In the genomic region with DNA sequence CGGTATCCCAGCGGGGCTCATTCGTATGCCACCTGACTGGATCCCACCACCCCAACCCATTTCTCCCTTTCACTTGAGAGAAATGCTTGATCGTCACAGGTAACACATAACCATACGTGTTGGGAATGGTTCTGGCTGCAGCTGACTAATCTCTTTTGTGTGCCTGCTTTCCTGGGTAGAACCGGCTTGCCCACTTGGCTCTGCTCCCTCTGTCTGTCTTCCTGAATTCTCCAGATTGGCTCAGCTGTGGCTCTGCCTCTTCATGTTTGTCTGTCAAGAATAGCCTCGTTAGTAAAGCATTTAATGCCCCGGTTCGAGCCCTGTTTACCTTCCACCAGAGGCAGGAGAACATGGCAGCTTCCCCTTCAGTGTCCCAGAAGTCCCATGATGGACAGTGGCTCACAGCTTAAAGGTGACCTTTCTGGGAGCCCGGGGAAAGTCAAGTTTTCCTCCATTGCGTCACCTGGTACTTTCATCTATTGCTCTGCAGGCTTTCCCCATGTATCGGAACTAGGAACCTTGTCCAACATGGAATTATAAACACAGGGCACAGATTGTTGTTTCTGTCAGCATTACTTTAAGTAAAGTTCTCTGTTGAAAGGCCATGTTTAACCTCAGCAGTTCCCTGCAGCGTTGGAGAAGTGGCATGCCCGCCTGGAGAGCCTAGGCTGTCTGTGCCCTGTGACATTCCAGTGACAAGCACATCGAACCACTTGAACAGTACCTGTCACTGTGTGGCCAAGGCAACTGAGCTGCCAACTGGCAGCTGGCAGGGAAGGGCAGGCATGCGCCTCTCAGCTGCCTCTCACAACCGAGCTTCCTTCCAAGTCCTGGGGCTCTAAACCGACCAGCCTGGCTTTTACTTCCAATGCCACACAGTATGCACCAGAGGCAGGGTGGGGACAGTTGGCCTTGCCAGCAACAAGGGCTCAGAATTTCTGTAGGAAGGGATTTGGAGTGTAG, we compare ENCODE assay signal across 8 mouse cellular contexts.
DNase-seq lines count a peak whose midpoint lies in the region.

No protein-coding gene starts in this region.

- peak; percentile 31 for DNase-seq in adrenal gland, adult 2 months
- DNase-seq in adrenal gland, postnatal 4 days (ENCODE audit: low spot score in 2 of 2), result no peak
- peak; percentile 71 for DNase-seq in urinary bladder, postnatal 14 days (ENCODE audit: low spot score)
- DNase-seq in urinary bladder, postnatal 10 days (ENCODE audit: low spot score), result no peak
- peak; percentile 80 to 83 for DNase-seq in heart, postnatal 10 days
- DNase-seq in lung, postnatal 14 days, result peak; percentile 57
- no peak for DNase-seq in urinary bladder, postnatal 4 days (ENCODE audit: low spot score in 2 of 2)
- DNase-seq in kidney, adult 8-10 months, result no peak

- intact Hi-C loops in heart, postnatal 10 days (cut with DNase I), result no loop called here

Comparison
In these comparisons a context has a peak if more than half of its experiments do, and no peak if none do; other contexts are left out.
1. DNase-seq: peak in adrenal gland, adult 2 months (single experiment), urinary bladder, postnatal 14 days (single experiment), heart, postnatal 10 days (2 of 2) and lung, postnatal 14 days (single experiment); none in adrenal gland, postnatal 4 days (0 of 2), urinary bladder, postnatal 10 days (single experiment), urinary bladder, postnatal 4 days (0 of 2) and kidney, adult 8-10 months (0 of 2).